Mouse (Mus musculus) liver, embryonic 16.5 days (tissue): Measurements from ENCODE around the gene Napb. TPM values are rescaled to one million over a fixed set of nuclear protein-coding genes. Genes with fewer than 3 reads are reported as not detected.
"Not testable (repeated sequence)": the region's sequence is repeated elsewhere in the genome, so short reads cannot be mapped to it uniquely, and the experiment has no call there.

Source experiments
- ATAC-seq: fragments of 200-750 bp; cut with Nextera tagmentation; 2 replicates; pipeline ENCODE4 v1.8.0; 2017; ENCODE audit warnings: low read depth, mild to moderate bottlenecking, moderate number of reproducible peaks, moderate library complexity
- H3K27ac ChIP-seq: fragments of 300-500 bp; sonication (generic); 2 replicates; pipeline ENCODE4 v1.5.1; 2014; ENCODE audit warnings: mild to moderate bottlenecking, low read length
- H3K27me3 ChIP-seq: fragments of 300-500 bp; sonication (generic); 2 replicates; pipeline ENCODE4 v1.6.1; 2014; ENCODE audit warnings: low read depth, low read length, mixed read lengths; ENCODE audit not compliant: control insufficient read depth, insufficient read depth
- H3K36me3 ChIP-seq: fragments of 300-500 bp; sonication (generic); 2 replicates; pipeline ENCODE4 v1.6.1; 2014; ENCODE audit warnings: mild to moderate bottlenecking; ENCODE audit not compliant: control insufficient read depth, insufficient read depth
- H3K4me1 ChIP-seq: fragments of 300-500 bp; sonication (generic); 2 replicates; pipeline ENCODE4 v1.6.1; 2014; ENCODE audit warnings: low read depth, low read length, mixed read lengths; ENCODE audit not compliant: control insufficient read depth
- H3K4me2 ChIP-seq: fragments of 300-500 bp; sonication (generic); 2 replicates; pipeline ENCODE4 v1.6.1; 2014; ENCODE audit warnings: low read depth, low read length, mixed read lengths
- H3K4me3 ChIP-seq: fragments of 300-500 bp; sonication (generic); 2 replicates; pipeline ENCODE4 v1.5.1; 2014; ENCODE audit warnings: low read depth, mild to moderate bottlenecking, low read length
- H3K9ac ChIP-seq: fragments of 300-500 bp; sonication (generic); 2 replicates; pipeline ENCODE4 v1.6.1; 2014; ENCODE audit warnings: low read depth, low read length
- H3K9me3 ChIP-seq: fragments of 300-500 bp; sonication (generic); replicated peaks from 2 replicates; pipeline ENCODE4 v1.6.1; 2016; ENCODE audit warnings: low read length; ENCODE audit not compliant: control insufficient read depth
- WGBS: fragments of 180-500 bp; shearing (Covaris S2); extraction: QIAGEN DNeasy Blood & Tissue Kit; methylation state at CpG from one replicate; pipeline ENCODE4 v1.1.7; 2014; ENCODE audit not compliant: insufficient replicate concordance; 5-methylcytosine and 5-hydroxymethylcytosine counted together
- polyA plus RNA-seq: library from polyadenylated mRNA; unstranded; fragments of >200 nt; fragmentation: Nextera tagmentation; extraction: Ambion mirVana; gene quantifications from 2 replicates; pipeline ENCODE4 v1.2.1, GENCODE M21; 2015

Napb gene
- polyA plus RNA-seq: 0.27 and 0.34 TPM in 2 replicates

DNA sequence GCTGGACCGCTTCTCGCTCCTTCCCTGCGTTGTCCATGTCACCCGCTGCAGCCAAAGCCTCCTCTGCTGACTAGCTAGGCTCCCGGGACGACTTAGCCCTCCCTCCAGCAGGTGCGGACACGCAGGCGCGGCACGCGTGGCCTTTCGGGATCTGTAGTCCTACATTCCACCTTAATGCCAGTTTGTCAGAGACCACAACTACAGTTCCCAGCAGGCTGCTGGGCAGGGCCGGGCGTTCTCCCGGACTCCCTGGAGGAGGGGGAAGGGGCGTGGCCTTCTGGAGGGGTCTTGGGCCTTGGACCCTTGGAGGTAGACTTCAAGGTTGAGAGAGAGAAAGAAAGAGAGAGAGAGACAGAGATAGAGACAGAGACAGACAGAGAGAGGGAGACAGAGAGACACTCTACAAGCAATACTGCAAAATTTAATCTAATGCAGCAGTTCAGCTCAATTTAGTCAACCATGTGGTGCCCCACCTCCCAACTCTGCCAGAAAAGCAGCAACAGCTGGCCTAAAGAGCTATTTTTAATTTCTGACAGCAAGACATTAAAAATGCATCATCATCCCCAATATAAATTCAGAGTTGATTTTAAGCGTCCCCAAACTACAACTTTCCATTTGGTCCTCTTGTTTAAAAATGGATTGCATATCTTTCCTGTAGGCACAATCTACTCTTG is at the start of gene Napb:
Gene Napb, minus strand, starts transcription at position 141 of the 674 bp plus-strand sequence.
- H3K4me1 ChIP-seq: no peaks in the 10 kb centered on the region
- peak; percentile 97 for ATAC-seq
- 6% methylated on average over 18 of the region's 18 CpGs for WGBS
- no peaks in the 10 kb centered on the region for H3K27me3 ChIP-seq
- H3K9ac ChIP-seq: peak within 1 kb of the TSS; percentile 58
- peak within 1 kb of the TSS; percentile 73 for H3K4me2 ChIP-seq
- no peaks in the 10 kb centered on the region for H3K9me3 ChIP-seq
- H3K27ac ChIP-seq: no peak within 1 kb of the TSS
- peak within 1 kb of the TSS; percentile 69 for H3K4me3 ChIP-seq
- no peaks in the 10 kb centered on the region for H3K36me3 ChIP-seq

DNA sequence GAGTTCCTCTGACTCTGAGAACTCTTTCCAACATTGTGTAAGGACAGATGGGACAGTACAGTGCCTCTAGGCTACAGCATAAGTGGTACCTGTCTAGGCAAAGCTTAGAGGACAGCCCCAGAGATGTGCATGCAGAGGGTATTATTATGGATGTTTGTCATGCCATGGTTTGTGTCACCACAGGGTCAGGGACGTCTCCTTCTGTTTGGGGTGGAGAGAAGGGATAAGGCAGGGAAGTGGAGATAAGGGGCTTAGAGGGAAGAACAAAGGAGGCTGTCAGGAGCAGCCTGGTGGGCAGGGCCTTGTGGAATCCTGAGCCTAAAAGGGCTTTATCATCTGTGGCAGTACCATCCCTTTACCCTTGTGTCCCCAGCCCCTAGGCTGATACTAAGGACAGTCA is 49.4 kb upstream of the Napb start, which contains the start of gene 8030411F24Rik:
Gene 8030411F24Rik, plus strand, starts transcription at position 301 of the 400 bp plus-strand sequence.
- Histone ChIP-seq H3K27ac (no peak within 1 kb of the TSS), H3K27me3 (no peaks in the 10 kb centered on the region), H3K4me1 (no peaks in the 10 kb centered on the region), H3K4me3 (no peak within 1 kb of the TSS), H3K9ac (no peak within 1 kb of the TSS), H3K36me3 (no peaks in the 10 kb centered on the region), H3K4me2 (no peak within 1 kb of the TSS), H3K9me3 (no peaks in the 10 kb centered on the region)
- 10% methylated on average over 1 of the region's 1 CpGs for WGBS
- no peak for ATAC-seq

DNA sequence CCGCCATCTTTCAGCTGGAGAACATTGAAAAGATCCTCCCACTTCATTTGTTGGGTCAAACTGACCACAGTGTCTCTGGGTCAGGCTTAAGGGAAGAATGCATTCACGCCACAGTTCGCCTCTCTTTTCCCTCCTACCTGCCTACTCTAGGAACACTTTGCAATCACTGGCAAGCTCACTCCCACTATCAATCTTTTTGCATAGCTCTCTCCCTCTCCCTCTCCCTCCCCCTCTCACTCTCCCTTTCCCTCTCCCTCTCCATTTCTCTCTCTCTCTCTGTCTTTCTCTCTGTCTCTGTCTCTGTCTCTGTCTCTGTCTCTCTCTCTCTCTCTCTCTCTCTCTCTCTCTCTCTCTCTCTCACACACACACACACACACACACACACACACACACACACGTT is 39.1 kb upstream of the Napb start, which contains the start of gene Cst11:
Gene Cst11, minus strand, starts transcription at position 101 of the 400 bp plus-strand sequence.
- not testable (repeated sequence) for H3K36me3 ChIP-seq, H3K27me3 ChIP-seq, H3K4me3 ChIP-seq, H3K27ac ChIP-seq, H3K4me1 ChIP-seq, H3K9ac ChIP-seq, ATAC-seq, H3K9me3 ChIP-seq, H3K4me2 ChIP-seq
- WGBS: 66% methylated on average over 4 of the region's 4 CpGs

DNA sequence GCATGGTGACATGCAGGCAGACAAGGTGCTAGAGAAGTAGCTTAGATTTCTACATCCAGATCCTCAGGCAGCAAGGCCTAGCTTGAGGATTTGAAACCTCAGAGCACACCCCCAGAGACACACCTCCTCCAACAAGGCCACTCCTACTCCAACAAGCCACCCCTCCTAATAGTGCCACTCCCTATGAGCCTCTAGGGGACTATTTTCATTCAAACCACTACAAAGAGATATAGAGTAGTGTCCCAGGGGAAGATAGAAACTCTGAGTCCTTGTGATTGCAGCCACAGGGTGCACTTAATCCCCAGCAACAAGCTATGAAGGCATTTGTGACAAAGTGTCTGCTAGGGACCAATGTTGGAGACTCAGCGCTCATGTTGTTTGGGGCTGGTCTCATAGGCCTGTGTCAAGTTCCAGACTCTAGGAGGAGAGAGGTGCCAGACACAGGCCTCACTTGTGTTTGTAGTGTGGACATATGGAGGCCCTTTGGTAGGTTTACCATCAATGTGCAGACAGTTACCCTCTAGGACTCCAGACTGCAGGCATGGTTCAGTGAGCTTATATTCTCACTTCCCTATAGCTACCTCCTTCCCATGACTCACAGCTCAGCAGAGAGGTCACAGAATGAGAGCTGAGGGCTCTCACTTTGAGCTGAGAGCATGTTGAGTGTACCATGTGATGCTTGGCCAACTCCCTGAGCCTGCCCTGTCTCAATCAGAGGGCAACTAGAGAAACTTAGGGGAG is 31.6 kb upstream of the Napb start:
- peak; percentile 11; the same call in 1 of the 2 replicates for ATAC-seq
- no peaks in the 10 kb centered on the region for H3K27me3 ChIP-seq
- WGBS: 80% methylated on average over 1 of the region's 1 CpGs
- H3K36me3 ChIP-seq: no peaks in the 10 kb centered on the region
- no peak overlapping the region for H3K4me3 ChIP-seq
- no peak overlapping the region for H3K4me2 ChIP-seq
- no peaks in the 10 kb centered on the region for H3K9me3 ChIP-seq
- no peaks in the 10 kb centered on the region for H3K4me1 ChIP-seq
- no peak overlapping the region for H3K9ac ChIP-seq
- no peak overlapping the region for H3K27ac ChIP-seq

DNA sequence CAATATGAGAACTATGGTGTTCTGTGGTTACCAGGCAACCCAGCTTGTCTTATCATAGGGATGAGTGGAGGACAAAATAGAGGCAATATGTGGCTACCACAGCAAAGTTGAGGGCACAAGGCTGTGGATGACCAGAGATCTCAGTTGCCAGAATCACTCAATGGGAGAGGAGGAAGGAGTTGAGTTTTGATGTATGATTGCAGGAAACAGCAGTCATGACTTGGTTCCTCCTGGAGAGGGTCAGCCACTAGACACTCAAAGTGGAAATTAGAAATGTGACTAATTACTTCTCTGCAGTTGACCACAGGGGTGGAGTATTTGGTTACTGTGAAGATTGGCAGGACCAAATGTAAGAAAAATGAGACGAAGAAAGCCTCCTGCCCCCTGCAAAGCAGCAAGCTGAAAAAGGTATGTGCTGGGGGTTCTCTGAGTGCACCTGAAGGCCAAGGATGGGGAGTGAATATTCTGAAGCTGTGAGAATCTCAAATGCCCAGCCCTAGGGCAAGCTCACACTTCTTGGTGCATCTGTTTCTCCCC is 22.1 kb upstream of the Napb start:
- Histone ChIP-seq H3K27me3 (no peaks in the 10 kb centered on the region), H3K9ac (no peak overlapping the region), H3K4me2 (no peak overlapping the region), H3K36me3 (no peaks in the 10 kb centered on the region), H3K27ac (no peak overlapping the region), H3K4me3 (no peak overlapping the region), H3K9me3 (no peaks in the 10 kb centered on the region), H3K4me1 (no peaks in the 10 kb centered on the region)
- 21% methylated on average over 1 of the region's 1 CpGs for WGBS
- ATAC-seq: no peak

DNA sequence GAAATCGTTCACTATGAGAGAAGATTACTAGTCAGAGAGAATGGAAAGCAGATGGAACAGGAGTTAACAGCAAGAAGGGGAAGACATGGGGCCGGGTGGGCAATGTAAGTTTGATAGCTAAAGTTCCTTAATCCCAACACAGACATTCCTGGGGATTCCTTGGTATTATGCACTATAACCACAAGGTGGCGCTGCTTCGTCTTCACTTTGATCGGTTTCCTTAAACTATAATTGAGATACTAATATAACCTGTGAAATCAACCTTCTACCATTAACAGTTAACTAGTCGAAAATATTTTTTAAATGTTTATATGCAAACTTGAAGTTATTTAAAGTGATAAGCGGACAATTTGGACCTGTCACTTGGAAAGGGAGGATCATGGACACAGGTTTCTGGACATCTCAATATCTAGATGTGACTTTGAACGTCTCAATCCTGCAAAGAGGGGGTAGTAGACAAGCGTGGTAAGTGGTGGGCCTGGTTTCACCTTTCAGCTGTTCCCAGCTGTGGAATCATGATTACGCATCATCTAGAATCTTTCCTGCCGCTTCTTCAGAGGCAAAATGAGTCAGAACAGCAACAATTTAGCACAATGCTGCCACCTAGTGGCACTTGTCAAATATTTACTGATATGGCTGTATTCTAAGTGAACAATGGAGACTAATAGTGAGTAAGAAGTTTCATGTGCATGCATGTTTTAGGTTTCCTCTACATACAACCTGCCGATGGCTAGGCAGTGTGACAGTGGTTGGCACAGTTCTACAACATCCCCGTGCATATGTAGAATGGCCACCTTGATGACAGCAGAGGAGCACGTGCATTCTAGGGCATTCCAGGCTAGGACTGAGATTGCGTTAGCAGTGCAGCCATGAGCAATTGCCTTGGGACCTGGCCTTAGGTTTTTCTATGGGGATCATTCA is 19.9 kb upstream of the Napb start:
- Histone ChIP-seq H3K9ac (no peak overlapping the region), H3K4me1 (no peaks in the 10 kb centered on the region), H3K4me3 (peak overlapping the region; percentile 33), H3K27me3 (no peaks in the 10 kb centered on the region), H3K4me2 (peak overlapping the region; percentile 54), H3K27ac (no peak overlapping the region), H3K9me3 (no peaks in the 10 kb centered on the region), H3K36me3 (no peaks in the 10 kb centered on the region)
- 11% methylated on average over 15 of the region's 15 CpGs for WGBS
- ATAC-seq: peak; percentile 47

DNA sequence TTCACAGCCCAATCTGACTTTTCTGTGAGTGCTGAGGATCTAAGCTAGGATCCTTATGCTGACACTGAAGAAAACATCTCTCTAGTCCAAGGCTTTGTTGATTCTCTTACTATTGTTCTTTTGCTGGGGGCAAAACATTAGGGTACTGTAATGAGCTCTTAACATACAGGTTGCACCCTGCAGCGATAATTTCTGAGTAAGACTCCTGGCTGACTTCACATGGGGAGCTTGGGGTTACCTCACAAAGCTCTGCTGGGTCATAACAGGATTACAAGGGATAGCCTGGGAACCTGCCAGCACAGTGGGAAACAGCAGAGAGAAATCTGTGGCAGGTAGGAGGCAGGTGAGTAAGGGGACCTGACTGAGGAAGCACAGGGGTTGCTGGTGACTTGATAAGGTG is 17.8 kb upstream of the Napb start, which contains the start of gene Cstl1:
Gene Cstl1, plus strand, starts transcription at position 301 of the 400 bp plus-strand sequence.
- ATAC-seq: no peak
- Histone ChIP-seq H3K9me3 (no peaks in the 10 kb centered on the region), H3K36me3 (no peaks in the 10 kb centered on the region), H3K27me3 (no peaks in the 10 kb centered on the region), H3K4me1 (no peaks in the 10 kb centered on the region), H3K27ac (no peak within 1 kb of the TSS), H3K9ac (no peak within 1 kb of the TSS), H3K4me3 (no peak within 1 kb of the TSS), H3K4me2 (no peak within 1 kb of the TSS)
- WGBS: 63% methylated on average over 1 of the region's 1 CpGs

DNA sequence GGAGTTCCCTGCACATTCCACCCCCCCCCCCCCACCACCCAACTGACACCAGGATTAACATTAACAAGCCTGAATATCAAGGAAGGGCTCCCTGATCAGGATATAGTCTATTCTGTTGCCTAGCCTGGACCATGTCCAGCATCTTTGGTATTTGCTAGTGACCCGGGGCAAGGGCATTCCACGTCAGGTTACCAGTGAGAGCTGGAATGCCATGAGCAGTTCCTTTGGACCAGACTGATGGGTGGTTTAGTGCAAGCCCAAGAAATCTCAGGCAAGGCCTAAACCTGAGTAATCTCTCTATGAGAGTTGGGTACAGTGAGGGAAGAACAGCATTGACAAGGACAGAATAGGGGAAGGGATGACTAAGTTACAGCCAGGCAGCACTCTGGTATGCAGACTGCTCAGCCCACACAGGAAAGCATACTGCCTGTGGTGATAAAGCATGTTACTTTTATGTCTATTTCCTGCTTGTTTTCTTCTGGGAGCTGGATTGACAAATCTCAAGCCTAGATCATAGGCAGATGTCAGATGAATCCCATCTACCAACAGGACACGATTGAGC is 11.7 kb upstream of the Napb start:
- no peak for ATAC-seq
- Histone ChIP-seq H3K9ac (no peak overlapping the region), H3K4me2 (no peak overlapping the region), H3K36me3 (no peaks in the 10 kb centered on the region), H3K27ac (no peak overlapping the region), H3K27me3 (no peaks in the 10 kb centered on the region), H3K9me3 (no peaks in the 10 kb centered on the region), H3K4me1 (no peaks in the 10 kb centered on the region), H3K4me3 (no peak overlapping the region)
- WGBS: 58% methylated on average over 3 of the region's 3 CpGs
